Mouse (Mus musculus): ENCODE results near the gene Cacna1i. TPM values are rescaled to one million over a fixed set of nuclear protein-coding genes. Genes with fewer than 3 reads are reported as not detected.

Gene Cacna1i
- polyA plus RNA-seq, 1 experiment, result not detected

- Histone ChIP-seq H3K4me1 (ENCODE audit: control insufficient read depth, insufficient read depth, low read length) (no peaks in the 10 kb centered on the region), H3K27ac (ENCODE audit: insufficient read depth, low read length) (no peak overlapping the region), H3K27me3 (ENCODE audit: control insufficient read depth, insufficient read depth, low read length, poor library complexity, severe bottlenecking) (no peaks in the 10 kb centered on the region), H3K9ac (ENCODE audit: low read depth, poor library complexity, severe bottlenecking) (no peak overlapping the region), H3K36me3 (ENCODE audit: control insufficient read depth, insufficient read depth, low read length, poor library complexity, severe bottlenecking) (no peaks in the 10 kb centered on the region), H3K9me3 (replicated peaks; ENCODE audit: control insufficient read depth, insufficient read depth, low read length, poor library complexity, severe bottlenecking) (no peaks in the 10 kb centered on the region), H3K4me3 (ENCODE audit: low read depth, low read length) (no peak overlapping the region)
- TF ChIP-seq POLR2A (IDR thresholded peaks at IDR 0.05; ENCODE audit: insufficient read depth, low read length), result no peak
- TF ChIP-seq EP300 (IDR thresholded peaks at IDR 0.05; ENCODE audit: insufficient read depth, low read depth, low read length), result no peak
- TF ChIP-seq CTCF (IDR thresholded peaks at IDR 0.05; ENCODE audit: low read depth, low read length), result no peak
These were observed 131.1 kb downstream of the Cacna1i start for GRCm38 (mm10) chr15:80418146-80418545.

- H3K4me1 ChIP-seq (ENCODE audit: control insufficient read depth, insufficient read depth, low read length), result no peaks in the 10 kb centered on the region
- TF ChIP-seq EP300 (IDR thresholded peaks at IDR 0.05; ENCODE audit: insufficient read depth, low read depth, low read length), result no peak
- no peak for TF ChIP-seq POLR2A (IDR thresholded peaks at IDR 0.05; ENCODE audit: insufficient read depth, low read length)
- TF ChIP-seq CTCF (IDR thresholded peaks at IDR 0.05; ENCODE audit: low read depth, low read length), result no peak
- H3K27ac ChIP-seq (ENCODE audit: insufficient read depth, low read length), result no peak overlapping the region
- H3K4me3 ChIP-seq (ENCODE audit: low read depth, low read length), result no peak overlapping the region
- H3K9me3 ChIP-seq (replicated peaks; ENCODE audit: control insufficient read depth, insufficient read depth, low read length, poor library complexity, severe bottlenecking), result no peaks in the 10 kb centered on the region
- H3K27me3 ChIP-seq (ENCODE audit: control insufficient read depth, insufficient read depth, low read length, poor library complexity, severe bottlenecking), result no peaks in the 10 kb centered on the region
- no peak overlapping the region for H3K9ac ChIP-seq (ENCODE audit: low read depth, poor library complexity, severe bottlenecking)
- no peaks in the 10 kb centered on the region for H3K36me3 ChIP-seq (ENCODE audit: control insufficient read depth, insufficient read depth, low read length, poor library complexity, severe bottlenecking)
These were observed 143.3 kb downstream of the Cacna1i start for GRCm38 (mm10) chr15:80430324-80430723.

- Histone ChIP-seq H3K4me3 (ENCODE audit: low read depth, low read length) (no peak overlapping the region), H3K4me1 (ENCODE audit: control insufficient read depth, insufficient read depth, low read length) (no peaks in the 10 kb centered on the region), H3K27ac (ENCODE audit: insufficient read depth, low read length) (no peak overlapping the region), H3K9me3 (replicated peaks; ENCODE audit: control insufficient read depth, insufficient read depth, low read length, poor library complexity, severe bottlenecking) (no peaks in the 10 kb centered on the region), H3K27me3 (ENCODE audit: control insufficient read depth, insufficient read depth, low read length, poor library complexity, severe bottlenecking) (no peaks in the 10 kb centered on the region), H3K9ac (ENCODE audit: low read depth, poor library complexity, severe bottlenecking) (no peak overlapping the region), H3K36me3 (ENCODE audit: control insufficient read depth, insufficient read depth, low read length, poor library complexity, severe bottlenecking) (no peaks in the 10 kb centered on the region)
- no peak for TF ChIP-seq CTCF (IDR thresholded peaks at IDR 0.05; ENCODE audit: low read depth, low read length)
- no peak for TF ChIP-seq EP300 (IDR thresholded peaks at IDR 0.05; ENCODE audit: insufficient read depth, low read depth, low read length)
- no peak for TF ChIP-seq POLR2A (IDR thresholded peaks at IDR 0.05; ENCODE audit: insufficient read depth, low read length)
These were observed 149.9 kb downstream of the Cacna1i start for GRCm38 (mm10) chr15:80436961-80437360.

- Histone ChIP-seq H3K9me3 (replicated peaks; ENCODE audit: control insufficient read depth, insufficient read depth, low read length, poor library complexity, severe bottlenecking) (no peaks in the 10 kb centered on the region), H3K9ac (ENCODE audit: low read depth, poor library complexity, severe bottlenecking) (no peak overlapping the region), H3K4me3 (ENCODE audit: low read depth, low read length) (no peak overlapping the region), H3K27me3 (ENCODE audit: control insufficient read depth, insufficient read depth, low read length, poor library complexity, severe bottlenecking) (no peaks in the 10 kb centered on the region), H3K4me1 (ENCODE audit: control insufficient read depth, insufficient read depth, low read length) (no peaks in the 10 kb centered on the region), H3K36me3 (ENCODE audit: control insufficient read depth, insufficient read depth, low read length, poor library complexity, severe bottlenecking) (no peaks in the 10 kb centered on the region), H3K27ac (ENCODE audit: insufficient read depth, low read length) (no peak overlapping the region)
- TF ChIP-seq EP300 (IDR thresholded peaks at IDR 0.05; ENCODE audit: insufficient read depth, low read depth, low read length) (no peak), CTCF (IDR thresholded peaks at IDR 0.05; ENCODE audit: low read depth, low read length) (no peak)
These were observed 151.0 kb downstream of the Cacna1i start for GRCm38 (mm10) chr15:80437996-80438395.

- H3K9ac ChIP-seq (ENCODE audit: low read depth, poor library complexity, severe bottlenecking), result no peak overlapping the region
- no peaks in the 10 kb centered on the region for H3K27me3 ChIP-seq (ENCODE audit: control insufficient read depth, insufficient read depth, low read length, poor library complexity, severe bottlenecking)
- H3K4me1 ChIP-seq (ENCODE audit: control insufficient read depth, insufficient read depth, low read length), result no peaks in the 10 kb centered on the region
- no peak overlapping the region for H3K27ac ChIP-seq (ENCODE audit: insufficient read depth, low read length)
- TF ChIP-seq CTCF (IDR thresholded peaks at IDR 0.05; ENCODE audit: low read depth, low read length), result no peak
- no peaks in the 10 kb centered on the region for H3K9me3 ChIP-seq (replicated peaks; ENCODE audit: control insufficient read depth, insufficient read depth, low read length, poor library complexity, severe bottlenecking)
- H3K36me3 ChIP-seq (ENCODE audit: control insufficient read depth, insufficient read depth, low read length, poor library complexity, severe bottlenecking), result no peaks in the 10 kb centered on the region
- no peak overlapping the region for H3K4me3 ChIP-seq (ENCODE audit: low read depth, low read length)
These were observed 151.4 kb downstream of the Cacna1i start for GRCm38 (mm10) chr15:80438423-80438822.

GRCm38 (mm10) chr15:80440195-80440594 is 153.2 kb downstream of the Cacna1i start:
- no peak for TF ChIP-seq POLR2A (IDR thresholded peaks at IDR 0.05; ENCODE audit: insufficient read depth, low read length)
- no peak for TF ChIP-seq EP300 (IDR thresholded peaks at IDR 0.05; ENCODE audit: insufficient read depth, low read depth, low read length)
- no peak for TF ChIP-seq CTCF (IDR thresholded peaks at IDR 0.05; ENCODE audit: low read depth, low read length)
- no peak overlapping the region for H3K4me3 ChIP-seq (ENCODE audit: low read depth, low read length)

More at GRCm38 (mm10) chr15:80440195-80440594, 153.2 kb downstream of the Cacna1i start:
- H3K27ac ChIP-seq (ENCODE audit: insufficient read depth, low read length), result no peak overlapping the region
- no peaks in the 10 kb centered on the region for H3K27me3 ChIP-seq (ENCODE audit: control insufficient read depth, insufficient read depth, low read length, poor library complexity, severe bottlenecking)
- H3K36me3 ChIP-seq (ENCODE audit: control insufficient read depth, insufficient read depth, low read length, poor library complexity, severe bottlenecking), result no peaks in the 10 kb centered on the region
- H3K9me3 ChIP-seq (replicated peaks; ENCODE audit: control insufficient read depth, insufficient read depth, low read length, poor library complexity, severe bottlenecking), result no peaks in the 10 kb centered on the region
- no peak overlapping the region for H3K9ac ChIP-seq (ENCODE audit: low read depth, poor library complexity, severe bottlenecking)
- no peaks in the 10 kb centered on the region for H3K4me1 ChIP-seq (ENCODE audit: control insufficient read depth, insufficient read depth, low read length)

All from ES-Bruce4 (cell line).